Mouse (Mus musculus) neural tube, embryonic 15.5 days (tissue): ENCODE measurements around the gene Odf3. TPM values are rescaled to one million over a fixed set of nuclear protein-coding genes. Genes with fewer than 3 reads are reported as not detected.

Source experiments
- ATAC-seq: fragments of 200-750 bp; cut with Nextera tagmentation; 2 replicates; pipeline ENCODE4 v1.8.0; 2017; ENCODE audit warnings: mild to moderate bottlenecking, moderate TSS enrichment, moderate library complexity; ENCODE audit not compliant: low FRiP score
- H3K27ac ChIP-seq: fragments of 300-500 bp; sonication (generic); replicated peaks from 2 replicates; pipeline ENCODE4 v1.5.1; 2015; ENCODE audit warnings: mild to moderate bottlenecking, inconsistent platforms
- H3K27me3 ChIP-seq: fragments of 300-500 bp; sonication (generic); replicated peaks from 2 replicates; pipeline ENCODE4 v1.6.1; 2015; ENCODE audit warnings: inconsistent platforms
- H3K36me3 ChIP-seq: fragments of 300-500 bp; sonication (generic); 2 replicates; pipeline ENCODE4 v1.6.1; 2015; ENCODE audit warnings: inconsistent platforms
- H3K4me1 ChIP-seq: fragments of 300-500 bp; sonication (generic); 2 replicates; pipeline ENCODE4 v1.6.1; 2015; ENCODE audit warnings: inconsistent platforms
- H3K4me2 ChIP-seq: fragments of 300-500 bp; sonication (generic); 2 replicates; pipeline ENCODE4 v1.6.1; 2015; ENCODE audit warnings: inconsistent platforms, mild to moderate bottlenecking, moderate library complexity
- H3K4me3 ChIP-seq: fragments of 300-500 bp; sonication (generic); replicated peaks from 2 replicates; pipeline ENCODE4 v1.5.1; 2015; ENCODE audit warnings: mild to moderate bottlenecking, inconsistent platforms
- H3K9ac ChIP-seq: fragments of 300-500 bp; sonication (generic); replicated peaks from 2 replicates; pipeline ENCODE4 v1.6.1; 2015; ENCODE audit warnings: mild to moderate bottlenecking, inconsistent platforms
- H3K9me3 ChIP-seq: fragments of 300-500 bp; sonication (generic); replicated peaks from 2 replicates; pipeline ENCODE4 v1.6.1; 2016; ENCODE audit warnings: inconsistent platforms
- WGBS: fragments of 180-500 bp; shearing (Covaris S2); methylation state at CpG from one replicate; pipeline ENCODE4 v1.1.7; 2015; ENCODE audit warnings: mixed read lengths; 5-methylcytosine and 5-hydroxymethylcytosine counted together
- polyA plus RNA-seq: library from polyadenylated mRNA; unstranded; fragments of >200 nt; fragmentation: Nextera tagmentation; extraction: Ambion mirVana; gene quantifications from 2 replicates; pipeline ENCODE4 v1.2.1, GENCODE M21; 2015

Odf3 gene
- not detected in 2 replicates for polyA plus RNA-seq

GRCm38 (mm10) chr7:140847755-140848580 lies at the start of gene Odf3:
Gene Odf3, plus strand, starts transcription at chr7:140847805.
- 66% methylated on average over 11 of the region's 11 CpGs for WGBS
- Histone ChIP-seq H3K4me2 (no peak within 1 kb of the TSS), H3K36me3 (peaks cover 20% of the 10 kb centered on the region), H3K27ac (no peak within 1 kb of the TSS), H3K9ac (no peak within 1 kb of the TSS), H3K4me1 (no peaks in the 10 kb centered on the region), H3K4me3 (no peak within 1 kb of the TSS), H3K9me3 (no peaks in the 10 kb centered on the region), H3K27me3 (peaks cover 11% of the 10 kb centered on the region)
- ATAC-seq = no peak

- H3K4me3 ChIP-seq = no peak overlapping the region
- 71% methylated on average over 2 of the region's 2 CpGs for WGBS
- no peak overlapping the region for H3K9ac ChIP-seq
- no peaks in the 10 kb centered on the region for H3K27me3 ChIP-seq
- H3K36me3 ChIP-seq = no peaks in the 10 kb centered on the region
- no peak overlapping the region for H3K4me2 ChIP-seq
- H3K27ac ChIP-seq = no peak overlapping the region
- no peak for ATAC-seq
- H3K9me3 ChIP-seq = no peaks in the 10 kb centered on the region
- no peaks in the 10 kb centered on the region for H3K4me1 ChIP-seq
Measured at GRCm38 (mm10) chr7:140798212-140798611, 49.4 kb upstream of the Odf3 start.

GRCm38 (mm10) chr7:140802629-140803028 lies 45.0 kb upstream of the Odf3 start:
- Histone ChIP-seq H3K36me3 (peaks cover 12% of the 10 kb centered on the region; the same call in 1 of the 2 replicates), H3K27ac (no peak overlapping the region)
- no peak for ATAC-seq

GRCm38 (mm10) chr7:140805704-140806103 lies 41.9 kb upstream of the Odf3 start:
- Histone ChIP-seq H3K4me2 (no peak overlapping the region), H3K9me3 (no peaks in the 10 kb centered on the region), H3K27ac (no peak overlapping the region), H3K4me1 (no peaks in the 10 kb centered on the region), H3K36me3 (peaks cover 21% of the 10 kb centered on the region), H3K27me3 (no peaks in the 10 kb centered on the region), H3K9ac (no peak overlapping the region), H3K4me3 (no peak overlapping the region)
- ATAC-seq = no peak
- WGBS = 18% methylated on average over 1 of the region's 1 CpGs

More at GRCm38 (mm10) chr7:140802629-140803028, 45.0 kb upstream of the Odf3 start:
- WGBS = 58% methylated on average over 6 of the region's 6 CpGs
- no peak overlapping the region for H3K4me2 ChIP-seq
- H3K4me1 ChIP-seq = no peaks in the 10 kb centered on the region
- no peaks in the 10 kb centered on the region for H3K27me3 ChIP-seq
- no peak overlapping the region for H3K4me3 ChIP-seq
- H3K9ac ChIP-seq = no peak overlapping the region
- no peaks in the 10 kb centered on the region for H3K9me3 ChIP-seq

- no peak for ATAC-seq
- Histone ChIP-seq H3K36me3 (peaks cover 47% of the 10 kb centered on the region), H3K9ac (no peak overlapping the region), H3K27ac (no peak overlapping the region), H3K4me1 (no peaks in the 10 kb centered on the region), H3K9me3 (no peaks in the 10 kb centered on the region), H3K4me2 (no peak overlapping the region), H3K4me3 (no peak overlapping the region), H3K27me3 (no peaks in the 10 kb centered on the region)
- 96% methylated on average over 6 of the region's 6 CpGs for WGBS
Measured at GRCm38 (mm10) chr7:140810496-140810895, 37.1 kb upstream of the Odf3 start.

- H3K9ac ChIP-seq = no peak overlapping the region
- H3K36me3 ChIP-seq = peaks cover 44% of the 10 kb centered on the region
- H3K27me3 ChIP-seq = no peaks in the 10 kb centered on the region
- no peaks in the 10 kb centered on the region for H3K4me1 ChIP-seq
- H3K9me3 ChIP-seq = no peaks in the 10 kb centered on the region
- no peak; the same call in 1 of the 2 replicates for ATAC-seq
- no peak overlapping the region for H3K4me3 ChIP-seq
- H3K4me2 ChIP-seq = no peak overlapping the region
- H3K27ac ChIP-seq = peak overlapping the region; percentile 45; the same call in 1 of the 2 replicates
- WGBS = 82% methylated on average over 13 of the region's 13 CpGs
Measured at GRCm38 (mm10) chr7:140811714-140812113, 35.9 kb upstream of the Odf3 start.

GRCm38 (mm10) chr7:140812850-140813249 lies 34.8 kb upstream of the Odf3 start:
- Histone ChIP-seq H3K27me3 (no peaks in the 10 kb centered on the region), H3K4me2 (no peak overlapping the region), H3K9me3 (no peaks in the 10 kb centered on the region), H3K36me3 (peaks cover 38% of the 10 kb centered on the region), H3K4me1 (peaks cover 8% of the 10 kb centered on the region), H3K27ac (no peak overlapping the region), H3K4me3 (no peak overlapping the region), H3K9ac (no peak overlapping the region)
- ATAC-seq = no peak
- WGBS = 92% methylated on average over 12 of the region's 12 CpGs

GRCm38 (mm10) chr7:140820173-140820572 lies 27.4 kb upstream of the Odf3 start:
- Histone ChIP-seq H3K4me3 (no peak overlapping the region), H3K4me2 (peak overlapping the region; percentile 39), H3K9me3 (no peaks in the 10 kb centered on the region), H3K9ac (no peak overlapping the region), H3K4me1 (peaks cover 22% of the 10 kb centered on the region), H3K27me3 (no peaks in the 10 kb centered on the region), H3K27ac (no peak overlapping the region), H3K36me3 (peaks cover 6% of the 10 kb centered on the region; the same call in 1 of the 2 replicates)
- ATAC-seq = no peak
- WGBS = 60% methylated on average over 4 of the region's 4 CpGs

- ATAC-seq = peak; percentile 62
- no peaks in the 10 kb centered on the region for H3K27me3 ChIP-seq
- no peaks in the 10 kb centered on the region for H3K9me3 ChIP-seq
- peak overlapping the region; percentile 61 for H3K4me2 ChIP-seq
- H3K4me3 ChIP-seq = peak overlapping the region; percentile 66
- peaks cover 22% of the 10 kb centered on the region for H3K4me1 ChIP-seq
- WGBS = 27% methylated on average over 5 of the region's 5 CpGs
- H3K36me3 ChIP-seq = peaks cover 6% of the 10 kb centered on the region; the same call in 1 of the 2 replicates
- peak overlapping the region; percentile 75 for H3K9ac ChIP-seq
- peak overlapping the region; percentile 93 for H3K27ac ChIP-seq
Measured at GRCm38 (mm10) chr7:140821305-140821652, 26.3 kb upstream of the Odf3 start.

- Histone ChIP-seq H3K36me3 (peaks cover 6% of the 10 kb centered on the region; the same call in 1 of the 2 replicates), H3K4me1 (peaks cover 22% of the 10 kb centered on the region), H3K4me2 (peak within 1 kb of the TSS; percentile 61), H3K9ac (peak within 1 kb of the TSS; percentile 75), H3K27me3 (no peaks in the 10 kb centered on the region), H3K9me3 (no peaks in the 10 kb centered on the region), H3K27ac (peak within 1 kb of the TSS; percentile 93), H3K4me3 (peak within 1 kb of the TSS; percentile 66)
- peak; percentile 94 for ATAC-seq
- 2% methylated on average over 21 of the region's 21 CpGs for WGBS
Measured at GRCm38 (mm10) chr7:140821653-140822329, 25.8 kb upstream of the Odf3 start, which contains the start of gene Zfp941. Gene Zfp941, minus strand, starts transcription at chr7:140822178.

- Histone ChIP-seq H3K4me1 (peaks cover 13% of the 10 kb centered on the region), H3K27me3 (no peaks in the 10 kb centered on the region), H3K9me3 (no peaks in the 10 kb centered on the region), H3K9ac (no peak overlapping the region), H3K27ac (no peak overlapping the region), H3K36me3 (0 out of 2 replicates have a peak, but pooled peaks cover 2% of the 10 kb centered on the region), H3K4me2 (no peak overlapping the region), H3K4me3 (no peak overlapping the region)
- 89% methylated on average over 4 of the region's 4 CpGs for WGBS
- no peak for ATAC-seq
Measured at GRCm38 (mm10) chr7:140822731-140823130, 24.9 kb upstream of the Odf3 start.
